Mouse (Mus musculus) heart, embryonic 11.5 days (tissue): ENCODE data around the gene Mrps18a. TPM values are rescaled to one million over a fixed set of nuclear protein-coding genes. Genes with fewer than 3 reads are reported as not detected.

Source experiments
- ATAC-seq: fragments of 200-750 bp; cut with Nextera tagmentation; replicated peaks from 2 replicates; pipeline ENCODE4 v1.8.0; 2017; ENCODE audit warnings: moderate library complexity; ENCODE audit not compliant: insufficient number of reproducible peaks, low FRiP score, low TSS enrichment
- H3K27ac ChIP-seq: fragments of 300-500 bp; sonication (generic); 2 replicates; pipeline ENCODE4 v1.5.1; 2014; ENCODE audit warnings: mild to moderate bottlenecking, low read depth, low read length
- H3K27me3 ChIP-seq: fragments of 300-500 bp; sonication (generic); 2 replicates; pipeline ENCODE4 v1.6.1; 2014; ENCODE audit warnings: mild to moderate bottlenecking, low read length, mixed read lengths; ENCODE audit not compliant: control insufficient read depth, insufficient read depth
- H3K36me3 ChIP-seq: fragments of 300-500 bp; sonication (generic); 2 replicates; pipeline ENCODE4 v1.6.1; 2014; ENCODE audit warnings: mild to moderate bottlenecking, low read length, moderate library complexity, mixed read lengths; ENCODE audit not compliant: control insufficient read depth, insufficient read depth
- H3K4me1 ChIP-seq: fragments of 300-500 bp; sonication (generic); 2 replicates; pipeline ENCODE4 v1.6.1; 2014; ENCODE audit warnings: low read length; ENCODE audit not compliant: control insufficient read depth, insufficient read depth
- H3K4me2 ChIP-seq: fragments of 300-500 bp; sonication (generic); 2 replicates; pipeline ENCODE4 v1.6.1; 2014; ENCODE audit warnings: mild to moderate bottlenecking, moderate library complexity
- H3K4me3 ChIP-seq: fragments of 300-500 bp; sonication (generic); 2 replicates; pipeline ENCODE4 v1.5.1; 2014; ENCODE audit warnings: low read depth, low read length
- H3K9ac ChIP-seq: fragments of 300-500 bp; sonication (generic); 2 replicates; pipeline ENCODE4 v1.6.1; 2014; ENCODE audit warnings: mild to moderate bottlenecking, low read depth, low read length, moderate library complexity
- H3K9me3 ChIP-seq: fragments of 300-500 bp; sonication (generic); replicated peaks from 2 replicates; pipeline ENCODE4 v1.6.1; 2016; ENCODE audit warnings: low read length; ENCODE audit not compliant: control insufficient read depth
- WGBS: fragments of 180-500 bp; shearing (Covaris S2); extraction: QIAGEN DNeasy Blood & Tissue Kit; methylation state at CpG from one replicate; pipeline ENCODE4 v1.1.7; 2014; ENCODE audit not compliant: insufficient replicate concordance; 5-methylcytosine and 5-hydroxymethylcytosine counted together
- polyA plus RNA-seq: library from polyadenylated mRNA; unstranded; fragments of >200 nt; fragmentation: Nextera tagmentation; extraction: Ambion mirVana; gene quantifications from 2 replicates; pipeline ENCODE4 v1.2.1, GENCODE M21; 2014

The Mrps18a gene
- polyA plus RNA-seq, 1 experiment from 2014 or later, result 123 TPM

DNA sequence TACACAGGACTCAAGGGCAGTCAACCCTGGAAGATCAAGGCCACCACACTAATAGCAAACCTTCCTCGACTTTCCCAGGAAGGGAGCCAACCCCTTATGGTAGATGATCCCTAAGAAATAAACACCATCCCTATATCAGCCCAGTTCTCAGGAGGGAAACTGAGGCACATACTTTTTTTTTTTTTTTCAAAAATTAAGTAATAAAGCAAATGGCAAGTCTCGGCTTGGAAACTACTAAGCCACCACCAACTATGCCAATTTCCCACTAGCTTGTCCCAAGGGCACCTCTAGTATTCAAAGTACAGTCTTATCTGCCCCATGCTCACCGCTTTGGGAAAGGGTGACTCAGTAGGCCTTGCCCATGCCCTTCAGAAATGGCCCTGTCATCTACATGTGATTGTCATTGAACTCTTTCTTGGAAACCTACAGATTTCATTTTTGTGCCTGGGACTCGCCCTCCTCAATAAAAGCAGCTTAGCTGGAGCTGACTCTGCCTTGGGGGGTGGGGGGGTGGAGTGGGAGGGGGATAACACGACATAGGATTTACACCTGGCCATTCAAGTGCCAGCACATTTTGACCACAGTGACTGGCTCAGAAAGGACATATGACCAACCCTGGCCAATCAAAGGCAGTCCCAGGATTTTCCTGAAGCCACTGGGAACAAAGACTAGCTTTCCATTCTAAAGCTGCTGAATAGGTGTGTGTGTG lies 35.1 kb upstream of the Mrps18a start:
- H3K27me3 ChIP-seq, result no peaks in the 10 kb centered on the region
- ATAC-seq, result no peak

DNA sequence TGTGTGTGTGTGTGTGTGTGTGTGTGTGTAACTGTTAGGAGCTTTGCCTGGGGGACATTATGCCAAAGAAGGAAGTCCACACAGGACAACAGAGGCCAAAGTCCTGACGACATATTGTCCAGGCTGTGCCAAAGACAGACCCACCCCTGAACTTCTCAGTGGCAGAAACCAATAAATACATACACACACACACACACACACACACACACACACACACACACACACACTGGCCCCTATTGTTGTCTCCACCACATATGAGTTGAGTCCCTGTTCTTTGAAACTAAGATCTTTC lies 34.6 kb upstream of the Mrps18a start:
- Histone ChIP-seq H3K9me3 (no peaks in the 10 kb centered on the region), H3K9ac (no peak overlapping the region), H3K4me3 (no peak overlapping the region), H3K36me3 (no peaks in the 10 kb centered on the region), H3K4me1 (peaks cover 19% of the 10 kb centered on the region), H3K27me3 (no peaks in the 10 kb centered on the region), H3K27ac (no peak overlapping the region), H3K4me2 (no peak overlapping the region)
- 74% methylated on average over 1 of the region's 1 CpGs for WGBS
- ATAC-seq, result no peak

More for the DNA sequence above, 35.1 kb upstream of the Mrps18a start:
- no peak overlapping the region for H3K9ac ChIP-seq
- WGBS, result 69% methylated on average over 5 of the region's 5 CpGs
- H3K4me3 ChIP-seq, result no peak overlapping the region
- H3K36me3 ChIP-seq, result no peaks in the 10 kb centered on the region
- no peak overlapping the region for H3K27ac ChIP-seq
- peaks cover 14% of the 10 kb centered on the region; the same call in 1 of the 2 replicates for H3K4me1 ChIP-seq
- H3K4me2 ChIP-seq, result no peak overlapping the region
- H3K9me3 ChIP-seq, result no peaks in the 10 kb centered on the region

DNA sequence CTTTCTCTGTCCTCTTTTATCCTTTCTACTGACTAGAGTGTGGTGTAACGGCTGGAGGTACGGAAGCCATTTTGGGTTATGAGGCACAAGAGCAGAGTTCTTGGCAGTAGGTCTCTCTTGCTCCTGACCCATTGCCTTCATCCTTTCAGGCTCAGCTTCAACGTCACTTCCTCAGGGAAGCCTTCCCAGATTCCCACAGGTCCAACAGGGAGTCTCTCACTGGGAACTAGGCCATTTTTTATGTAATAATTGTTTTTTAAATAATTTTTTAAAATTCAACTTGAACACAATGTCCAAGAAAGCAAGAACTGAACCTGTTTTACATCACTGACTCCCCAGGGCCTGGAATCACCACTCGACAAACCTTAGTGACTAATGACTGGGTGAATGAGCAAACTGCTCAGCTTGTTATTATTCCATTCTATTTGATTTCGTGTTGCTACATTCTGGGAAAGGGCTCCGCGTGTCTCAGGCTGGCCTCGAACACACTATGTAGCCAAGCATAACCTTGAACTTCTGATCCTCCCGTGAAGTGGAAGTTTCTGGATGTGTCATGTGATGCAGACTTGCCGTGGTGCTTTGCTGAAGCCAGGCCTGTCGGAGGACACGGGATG lies 32.8 kb upstream of the Mrps18a start:
- no peak overlapping the region for H3K27ac ChIP-seq
- ATAC-seq, result no peak
- 88% methylated on average over 12 of the region's 12 CpGs for WGBS
- no peaks in the 10 kb centered on the region for H3K27me3 ChIP-seq
- H3K9ac ChIP-seq, result no peak overlapping the region
- H3K9me3 ChIP-seq, result no peaks in the 10 kb centered on the region
- peaks cover 25% of the 10 kb centered on the region for H3K4me1 ChIP-seq
- no peak overlapping the region for H3K4me2 ChIP-seq
- no peak overlapping the region for H3K4me3 ChIP-seq
- H3K36me3 ChIP-seq, result no peaks in the 10 kb centered on the region

DNA sequence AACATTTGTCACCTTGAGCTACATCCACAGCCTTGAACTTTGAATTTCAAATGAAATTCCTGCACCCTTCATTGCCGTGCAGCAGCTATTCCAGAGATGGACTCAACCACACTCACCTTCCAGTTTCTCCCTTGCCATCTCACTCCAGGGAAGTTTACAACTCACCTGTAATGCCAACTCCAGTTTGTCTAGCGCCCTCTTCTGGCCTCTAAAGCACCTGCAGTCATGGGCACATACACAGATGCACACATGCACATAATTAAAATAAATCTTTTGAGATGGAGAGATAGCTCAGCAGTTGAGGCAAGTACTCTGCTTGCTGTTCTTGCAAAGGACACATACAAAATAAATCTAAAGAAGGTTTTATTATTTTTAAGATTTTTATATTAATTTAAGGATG lies 31.7 kb upstream of the Mrps18a start:
- H3K4me2 ChIP-seq, result no peak overlapping the region
- 63% methylated on average over 2 of the region's 2 CpGs for WGBS
- no peak overlapping the region for H3K4me3 ChIP-seq
- no peaks in the 10 kb centered on the region for H3K9me3 ChIP-seq
- no peak overlapping the region for H3K27ac ChIP-seq
- H3K9ac ChIP-seq, result no peak overlapping the region
- H3K27me3 ChIP-seq, result no peaks in the 10 kb centered on the region
- H3K4me1 ChIP-seq, result peaks cover 24% of the 10 kb centered on the region
- no peaks in the 10 kb centered on the region for H3K36me3 ChIP-seq
- no peak for ATAC-seq

DNA sequence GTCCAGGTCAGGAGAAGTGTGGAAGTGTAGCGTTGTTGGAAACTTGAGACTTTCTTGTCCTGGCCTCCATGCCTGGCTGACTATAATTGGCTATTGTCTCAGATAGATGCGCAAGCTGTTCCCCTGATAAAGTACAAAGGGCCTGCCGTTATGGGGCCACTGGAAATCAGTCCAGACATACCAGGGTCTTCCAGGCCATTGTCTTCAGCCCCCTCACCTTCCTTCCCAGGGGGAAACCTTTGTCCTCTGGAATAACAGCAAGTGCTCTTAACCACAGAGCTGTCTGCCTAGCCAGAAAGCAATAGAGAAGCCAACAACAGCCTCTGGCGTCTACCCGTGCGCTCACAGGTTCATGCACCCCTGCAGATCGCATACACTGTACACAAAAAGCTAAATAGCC lies 30.4 kb upstream of the Mrps18a start:
- H3K4me2 ChIP-seq, result no peak overlapping the region
- H3K4me1 ChIP-seq, result peaks cover 24% of the 10 kb centered on the region
- no peaks in the 10 kb centered on the region for H3K27me3 ChIP-seq
- no peak overlapping the region; the same call in 1 of the 2 replicates for H3K27ac ChIP-seq
- no peak overlapping the region for H3K4me3 ChIP-seq
- 51% methylated on average over 7 of the region's 7 CpGs for WGBS
- no peaks in the 10 kb centered on the region for H3K9me3 ChIP-seq
- no peak for ATAC-seq
- no peak overlapping the region for H3K9ac ChIP-seq
- H3K36me3 ChIP-seq, result no peaks in the 10 kb centered on the region

DNA sequence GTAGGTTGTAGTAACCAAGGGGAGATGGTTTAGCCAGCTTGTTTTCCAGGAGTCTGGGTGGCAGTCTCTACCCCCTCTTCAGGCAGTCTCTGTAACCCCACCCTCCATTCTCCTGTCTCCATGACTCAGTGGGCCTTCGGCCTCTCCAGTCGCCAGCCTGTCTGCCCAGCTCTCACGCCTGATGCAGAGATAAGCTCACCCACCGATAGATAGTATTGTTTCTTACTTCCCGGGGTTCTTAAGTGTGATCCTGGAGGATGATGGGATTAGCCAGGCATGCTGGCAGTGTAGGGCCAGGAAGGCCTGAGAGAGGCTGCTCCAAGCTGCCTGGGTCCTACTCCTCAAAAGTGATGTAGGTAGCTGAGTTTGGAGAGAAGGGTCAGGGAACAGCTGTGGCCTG lies 29.7 kb upstream of the Mrps18a start:
- Histone ChIP-seq H3K27ac (no peak overlapping the region), H3K4me3 (no peak overlapping the region), H3K9ac (no peak overlapping the region), H3K4me2 (no peak overlapping the region), H3K36me3 (no peaks in the 10 kb centered on the region), H3K9me3 (no peaks in the 10 kb centered on the region), H3K27me3 (no peaks in the 10 kb centered on the region), H3K4me1 (peaks cover 24% of the 10 kb centered on the region)
- ATAC-seq, result no peak
- 13% methylated on average over 5 of the region's 5 CpGs for WGBS

DNA sequence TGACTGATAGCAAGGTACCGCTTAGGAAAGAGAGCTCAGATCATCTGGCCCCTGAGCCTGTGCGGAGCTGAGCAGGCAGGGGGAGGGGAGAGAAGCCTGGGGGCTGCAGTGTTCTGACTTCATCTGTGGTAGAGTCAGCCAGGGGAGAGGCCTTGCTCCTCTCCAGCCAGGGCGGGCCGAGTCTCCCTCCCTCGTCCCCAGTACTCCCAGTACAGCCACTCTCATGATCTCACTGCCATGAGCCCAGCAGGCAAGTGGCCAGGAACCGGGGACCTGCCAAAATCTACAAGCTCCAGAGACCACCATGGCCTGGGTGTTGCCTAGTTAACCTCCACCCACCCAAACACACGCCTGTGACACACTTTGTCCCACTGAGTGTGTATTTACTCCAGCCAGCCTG lies 29.1 kb upstream of the Mrps18a start:
- Histone ChIP-seq H3K4me1 (peaks cover 30% of the 10 kb centered on the region), H3K9ac (peak overlapping the region; percentile 6; the same call in 1 of the 2 replicates), H3K27ac (no peak overlapping the region), H3K9me3 (no peaks in the 10 kb centered on the region), H3K27me3 (no peaks in the 10 kb centered on the region), H3K4me2 (no peak overlapping the region), H3K4me3 (no peak overlapping the region), H3K36me3 (no peaks in the 10 kb centered on the region)
- 26% methylated on average over 7 of the region's 7 CpGs for WGBS
- peak; percentile 27; the same call in 1 of the 2 replicates for ATAC-seq

DNA sequence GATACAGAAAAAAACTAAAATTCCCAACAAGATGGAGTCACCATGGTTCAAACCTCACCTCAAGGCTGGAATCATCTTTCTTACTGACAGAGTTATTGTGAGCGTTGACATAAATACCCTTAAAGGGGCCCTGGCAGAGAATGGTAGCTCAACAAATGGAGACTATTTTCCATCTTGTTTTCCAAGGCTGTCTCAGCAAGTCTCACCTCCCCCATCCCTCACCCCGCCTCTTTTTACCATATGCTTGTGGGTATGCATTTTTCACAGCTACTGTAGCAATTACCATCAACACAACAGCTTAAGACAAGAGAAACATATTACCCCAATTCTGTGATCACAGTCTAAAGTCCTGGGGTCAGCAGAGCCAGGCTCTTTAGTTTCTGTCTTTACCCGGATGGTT lies 27.4 kb upstream of the Mrps18a start:
- Histone ChIP-seq H3K4me1 (peaks cover 30% of the 10 kb centered on the region), H3K9me3 (no peaks in the 10 kb centered on the region), H3K4me3 (no peak overlapping the region), H3K36me3 (no peaks in the 10 kb centered on the region), H3K27ac (peak overlapping the region; percentile 63; the same call in 1 of the 2 replicates), H3K27me3 (0 out of 2 replicates have a peak, but pooled peaks cover 4% of the 10 kb centered on the region), H3K4me2 (peak overlapping the region; percentile 59; the same call in 1 of the 2 replicates), H3K9ac (no peak overlapping the region)
- no peak for ATAC-seq
- WGBS, result 74% methylated on average over 3 of the region's 3 CpGs
